Mouse (Mus musculus): ENCODE data around the gene 1700001O22Rik. TPM values are rescaled to one million over a fixed set of nuclear protein-coding genes. Genes with fewer than 3 reads are reported as not detected.

The 1700001O22Rik gene
- 0.12 TPM for polyA plus RNA-seq (2012; fragmentation: generic; extraction: Trizol)

- Histone ChIP-seq H3K27me3 (ENCODE audit: control insufficient read depth, insufficient read depth, insufficient read length) (peaks cover 10% of the 10 kb centered on the region), H3K4me3 (no peak within 1 kb of the TSS), H3K79me2 (ENCODE audit: control insufficient read depth, insufficient read depth) (peaks cover 8% of the 10 kb centered on the region), H3K36me3 (ENCODE audit: control insufficient read depth, insufficient read depth) (no peaks in the 10 kb centered on the region), H3ac (ENCODE audit: control insufficient read depth, insufficient read length) (no peak within 1 kb of the TSS), H3K4me2 (ENCODE audit: low read depth) (no peak within 1 kb of the TSS)
- TF ChIP-seq MYOG (IDR thresholded peaks at IDR 0.05; ENCODE audit: control insufficient read depth in 1 of 3, insufficient read depth in 1 of 3, insufficient read length in 2 of 3, low read depth in 2 of 3) (no peak), E2F4 (IDR thresholded peaks at IDR 0.05; ENCODE audit: insufficient read depth) (no peak), MAX (IDR thresholded peaks at IDR 0.05; ENCODE audit: low read depth) (no peak), SRF (IDR thresholded peaks at IDR 0.05; ENCODE audit: control insufficient read depth, insufficient read length, low read depth) (no peak), TCF3 (IDR thresholded peaks at IDR 0.05; ENCODE audit: insufficient read length, low read depth) (no peak), TCF12 (IDR thresholded peaks at IDR 0.05; ENCODE audit: insufficient read depth, poor library complexity, severe bottlenecking) (no peak), USF1 (IDR thresholded peaks at IDR 0.05; ENCODE audit: low read depth) (no peak), CEBPB (IDR thresholded peaks at IDR 0.05; ENCODE audit: insufficient read depth, poor library complexity, severe bottlenecking) (no peak), REST (IDR thresholded peaks at IDR 0.05; ENCODE audit: insufficient read depth, insufficient read length) (no peak), POLR2A (IDR thresholded peaks at IDR 0.05; ENCODE audit: insufficient read length, low read depth) (no peak), MYOD1 (IDR thresholded peaks at IDR 0.05; ENCODE audit: control insufficient read depth in 1 of 3, insufficient read length in 2 of 3, low read depth in 2 of 3) (no peak), POLR2AphosphoS2 (IDR thresholded peaks at IDR 0.05; ENCODE audit: insufficient read length, low read depth) (no peak)
These were observed at the start of gene 1700001O22Rik for GRCm38 (mm10) chr2:30803604-30804003. Gene 1700001O22Rik (minus strand): TSS chr2:30803661.

- H3K4me2 ChIP-seq (ENCODE audit: low read depth) = no peak overlapping the region
- TF ChIP-seq MYOD1 (IDR thresholded peaks at IDR 0.05; ENCODE audit: control insufficient read depth in 1 of 3, insufficient read length in 2 of 3, low read depth in 2 of 3) (no peak), TCF12 (IDR thresholded peaks at IDR 0.05; ENCODE audit: insufficient read depth, poor library complexity, severe bottlenecking) (no peak), E2F4 (IDR thresholded peaks at IDR 0.05; ENCODE audit: insufficient read depth) (no peak), MAX (IDR thresholded peaks at IDR 0.05; ENCODE audit: low read depth) (no peak)
- no peaks in the 10 kb centered on the region for H3K36me3 ChIP-seq (ENCODE audit: control insufficient read depth, insufficient read depth)
- no peaks in the 10 kb centered on the region for H3K27me3 ChIP-seq (ENCODE audit: control insufficient read depth, insufficient read depth, insufficient read length)
- peaks cover 4% of the 10 kb centered on the region for H3K79me2 ChIP-seq (ENCODE audit: control insufficient read depth, insufficient read depth)
- H3K4me3 ChIP-seq = no peak overlapping the region
- H3ac ChIP-seq (ENCODE audit: control insufficient read depth, insufficient read length) = no peak overlapping the region
These were observed 49.4 kb upstream of the 1700001O22Rik start for GRCm38 (mm10) chr2:30852771-30853313.

GRCm38 (mm10) chr2:30850581-30850980 is 47.1 kb upstream of the 1700001O22Rik start:
- Histone ChIP-seq H3K36me3 (ENCODE audit: control insufficient read depth, insufficient read depth) (no peaks in the 10 kb centered on the region), H3K4me2 (ENCODE audit: low read depth) (peak overlapping the region; percentile 73), H3K79me2 (ENCODE audit: control insufficient read depth, insufficient read depth) (peaks cover 4% of the 10 kb centered on the region), H3ac (ENCODE audit: control insufficient read depth, insufficient read length) (no peak overlapping the region), H3K4me3 (no peak overlapping the region), H3K27me3 (ENCODE audit: control insufficient read depth, insufficient read depth, insufficient read length) (no peaks in the 10 kb centered on the region)
- TF ChIP-seq TCF12 (IDR thresholded peaks at IDR 0.05; ENCODE audit: insufficient read depth, poor library complexity, severe bottlenecking) (peak; percentile 42), MYOD1 (IDR thresholded peaks at IDR 0.05; ENCODE audit: control insufficient read depth in 1 of 3, insufficient read length in 2 of 3, low read depth in 2 of 3) (peak; percentile 41 to 90 (median 71)), MYOG (IDR thresholded peaks at IDR 0.05; ENCODE audit: control insufficient read depth in 1 of 3, insufficient read depth in 1 of 3, insufficient read length in 2 of 3, low read depth in 2 of 3) (peak; percentile 21 to 90 (median 89)), POLR2A (IDR thresholded peaks at IDR 0.05; ENCODE audit: insufficient read length, low read depth) (no peak), E2F4 (IDR thresholded peaks at IDR 0.05; ENCODE audit: insufficient read depth) (no peak)

GRCm38 (mm10) chr2:30848184-30848583 is 44.7 kb upstream of the 1700001O22Rik start:
- peak overlapping the region; percentile 84 for H3K4me2 ChIP-seq (ENCODE audit: low read depth)
- no peak overlapping the region for H3K4me3 ChIP-seq
- no peak for TF ChIP-seq MAX (IDR thresholded peaks at IDR 0.05; ENCODE audit: low read depth)
- TF ChIP-seq USF1 (IDR thresholded peaks at IDR 0.05; ENCODE audit: low read depth) = no peak
- no peaks in the 10 kb centered on the region for H3K27me3 ChIP-seq (ENCODE audit: control insufficient read depth, insufficient read depth, insufficient read length)
- H3K79me2 ChIP-seq (ENCODE audit: control insufficient read depth, insufficient read depth) = peaks cover 4% of the 10 kb centered on the region
- H3K36me3 ChIP-seq (ENCODE audit: control insufficient read depth, insufficient read depth) = no peaks in the 10 kb centered on the region
- H3ac ChIP-seq (ENCODE audit: control insufficient read depth, insufficient read length) = no peak overlapping the region

GRCm38 (mm10) chr2:30846723-30847122 is 43.3 kb upstream of the 1700001O22Rik start:
- Histone ChIP-seq H3ac (ENCODE audit: control insufficient read depth, insufficient read length) (no peak overlapping the region), H3K27me3 (ENCODE audit: control insufficient read depth, insufficient read depth, insufficient read length) (no peaks in the 10 kb centered on the region), H3K36me3 (ENCODE audit: control insufficient read depth, insufficient read depth) (no peaks in the 10 kb centered on the region), H3K4me3 (peak overlapping the region; percentile 34), H3K4me2 (ENCODE audit: low read depth) (peak overlapping the region; percentile 84), H3K79me2 (ENCODE audit: control insufficient read depth, insufficient read depth) (no peaks in the 10 kb centered on the region)
- no peak for TF ChIP-seq POLR2AphosphoS2 (IDR thresholded peaks at IDR 0.05; ENCODE audit: insufficient read length, low read depth)
- TF ChIP-seq MYOD1 (IDR thresholded peaks at IDR 0.05; ENCODE audit: control insufficient read depth in 1 of 3, insufficient read length in 2 of 3, low read depth in 2 of 3) = peak in 2 of 3 experiments; percentile 15 to 23

- TF ChIP-seq E2F4 (IDR thresholded peaks at IDR 0.05; ENCODE audit: insufficient read depth) = no peak
- no peak for TF ChIP-seq POLR2A (IDR thresholded peaks at IDR 0.05; ENCODE audit: insufficient read length, low read depth)
- TF ChIP-seq SRF (IDR thresholded peaks at IDR 0.05; ENCODE audit: control insufficient read depth, insufficient read length, low read depth) = no peak
- no peak for TF ChIP-seq TCF3 (IDR thresholded peaks at IDR 0.05; ENCODE audit: insufficient read length, low read depth)
- no peak for TF ChIP-seq TCF12 (IDR thresholded peaks at IDR 0.05; ENCODE audit: insufficient read depth, poor library complexity, severe bottlenecking)
- no peak for TF ChIP-seq REST (IDR thresholded peaks at IDR 0.05; ENCODE audit: insufficient read depth, insufficient read length)
- no peak for TF ChIP-seq MYOG (IDR thresholded peaks at IDR 0.05; ENCODE audit: control insufficient read depth in 1 of 3, insufficient read depth in 1 of 3, insufficient read length in 2 of 3, low read depth in 2 of 3)
- TF ChIP-seq CEBPB (IDR thresholded peaks at IDR 0.05; ENCODE audit: insufficient read depth, poor library complexity, severe bottlenecking) = no peak
- TF ChIP-seq POLR2AphosphoS2 (IDR thresholded peaks at IDR 0.05; ENCODE audit: insufficient read length, low read depth) = no peak
- Histone ChIP-seq H3ac (ENCODE audit: control insufficient read depth, insufficient read length) (no peak overlapping the region), H3K36me3 (ENCODE audit: control insufficient read depth, insufficient read depth) (no peaks in the 10 kb centered on the region), H3K27me3 (ENCODE audit: control insufficient read depth, insufficient read depth, insufficient read length) (no peaks in the 10 kb centered on the region), H3K79me2 (ENCODE audit: control insufficient read depth, insufficient read depth) (no peaks in the 10 kb centered on the region), H3K4me2 (ENCODE audit: low read depth) (peak overlapping the region; percentile 84), H3K4me3 (peak overlapping the region; percentile 34)
These were observed 42.8 kb upstream of the 1700001O22Rik start for GRCm38 (mm10) chr2:30846236-30846635.

Measured in myocyte (in vitro differentiated cells).